Mouse (Mus musculus): ENCODE measurements around the gene Ank.

Ank gene

GRCm38 (mm10) chr15:27633941-27634900 is 167.7 kb downstream of the Ank start:
- DNase-seq (ENCODE audit: low spot score): no peak

GRCm38 (mm10) chr15:27641171-27641570 is 174.7 kb downstream of the Ank start:
- DNase-seq (ENCODE audit: low spot score): no peak

- DNase-seq (ENCODE audit: low spot score): no peak
Observed at GRCm38 (mm10) chr15:27642895-27643294, 176.4 kb downstream of the Ank start.

Data from ovary, postnatal 36 days (tissue).